Mouse (Mus musculus): ENCODE measurements around the gene Cdsn.
A peak's percentile ranks its signal among the peaks of the same experiment; 100 is the strongest.
"Not testable (repeated sequence)": the region's sequence is repeated elsewhere in the genome, so short reads cannot be mapped to it uniquely, and the experiment has no call there.

Cdsn gene

GRCm38 (mm10) chr17:35551881-35552414 is at the start of gene Cdsn:
TSS of gene Cdsn (plus strand) at chr17:35552128.
- no peak for DNase-seq (ENCODE audit: low read depth in 2 of 2, low spot score in 2 of 2)

- DNase-seq (ENCODE audit: low read depth in 2 of 2, low spot score in 2 of 2), result no peak
Measured at GRCm38 (mm10) chr17:35502226-35502625, 49.7 kb upstream of the Cdsn start.

GRCm38 (mm10) chr17:35502762-35503161 is 49.2 kb upstream of the Cdsn start:
- DNase-seq (ENCODE audit: low read depth in 2 of 2, low spot score in 2 of 2), result no peak

GRCm38 (mm10) chr17:35503849-35504248 is 48.1 kb upstream of the Cdsn start:
- DNase-seq (ENCODE audit: low read depth in 2 of 2, low spot score in 2 of 2), result no peak

GRCm38 (mm10) chr17:35504628-35505481 is 47.1 kb upstream of the Cdsn start:
- DNase-seq (ENCODE audit: low read depth in 2 of 2, low spot score in 2 of 2), result no peak

- DNase-seq (ENCODE audit: low read depth in 2 of 2, low spot score in 2 of 2), result no peak
Measured at GRCm38 (mm10) chr17:35505776-35506175, 46.2 kb upstream of the Cdsn start, which contains the start of gene Pou5f1. TSS of gene Pou5f1 (plus strand) at chr17:35506018.

- no peak for DNase-seq (ENCODE audit: low read depth in 2 of 2, low spot score in 2 of 2)
Measured at GRCm38 (mm10) chr17:35506881-35507280, 45.0 kb upstream of the Cdsn start.

- peak in 1 of 2 experiments; percentile 33 for DNase-seq (ENCODE audit: low read depth in 2 of 2, low spot score in 2 of 2)
Measured at GRCm38 (mm10) chr17:35507556-35508260, 44.2 kb upstream of the Cdsn start.

GRCm38 (mm10) chr17:35508279-35508678 is 43.6 kb upstream of the Cdsn start:
- DNase-seq (ENCODE audit: low read depth in 2 of 2, low spot score in 2 of 2), result not testable (repeated sequence)

- peak; percentile 48 to 58 for DNase-seq (ENCODE audit: low read depth in 2 of 2, low spot score in 2 of 2)
Measured at GRCm38 (mm10) chr17:35509284-35509683, 42.6 kb upstream of the Cdsn start.

GRCm38 (mm10) chr17:35512916-35513626 is 38.9 kb upstream of the Cdsn start:
- DNase-seq (ENCODE audit: low read depth in 2 of 2, low spot score in 2 of 2), result no peak

GRCm38 (mm10) chr17:35513886-35514285 is 38.0 kb upstream of the Cdsn start:
- DNase-seq (ENCODE audit: low read depth in 2 of 2, low spot score in 2 of 2), result peak; percentile 63 to 79

GRCm38 (mm10) chr17:35514756-35515155 is 37.2 kb upstream of the Cdsn start:
- no peak for DNase-seq (ENCODE audit: low read depth in 2 of 2, low spot score in 2 of 2)

- DNase-seq (ENCODE audit: low read depth in 2 of 2, low spot score in 2 of 2), result peak in 1 of 2 experiments; percentile 16
Measured at GRCm38 (mm10) chr17:35515911-35516640, 35.9 kb upstream of the Cdsn start.

GRCm38 (mm10) chr17:35516652-35517500 is 35.1 kb upstream of the Cdsn start, which contains the start of the genes Tcf19 and Cchcr1:
TSS of gene Tcf19 (minus strand) at chr17:35516824.
TSS of gene Cchcr1 (plus strand) at chr17:35517100.
- peak; percentile 79 to 80 for DNase-seq (ENCODE audit: low read depth in 2 of 2, low spot score in 2 of 2)

GRCm38 (mm10) chr17:35517526-35517925 is 34.4 kb upstream of the Cdsn start:
- DNase-seq (ENCODE audit: low read depth in 2 of 2, low spot score in 2 of 2), result no peak

- no peak for DNase-seq (ENCODE audit: low read depth in 2 of 2, low spot score in 2 of 2)
Measured at GRCm38 (mm10) chr17:35524354-35524753, 27.6 kb upstream of the Cdsn start.

- DNase-seq (ENCODE audit: low read depth in 2 of 2, low spot score in 2 of 2), result no peak
Measured at GRCm38 (mm10) chr17:35526644-35527043, 25.3 kb upstream of the Cdsn start.

- DNase-seq (ENCODE audit: low read depth in 2 of 2, low spot score in 2 of 2), result no peak
Measured at GRCm38 (mm10) chr17:35532360-35532759, 19.6 kb upstream of the Cdsn start.
